Mouse (Mus musculus) liver, postnatal 0 days (tissue): ENCODE data around the gene Fzd10.

Experiments
- CTCF ChIP-seq: sonication (generic); IDR thresholded peaks from 2 replicates; pipeline ENCODE4 v1.5.1; 2016; ENCODE audit warnings: antibody characterized with exemption, low read depth
- EP300 ChIP-seq: IDR thresholded peaks from 2 replicates; pipeline ENCODE4 v1.6.1; 2016; ENCODE audit warnings: antibody characterized with exemption, low read depth, mild to moderate bottlenecking

- no peak for TF ChIP-seq CTCF
- no peak for TF ChIP-seq EP300
Observed at GRCm38 (mm10) chr5:128581516-128581921, 19.1 kb upstream of the Fzd10 start.
